Mouse (Mus musculus) MEL (cell line): ENCODE results near the gene Kcnt1. TPM values are rescaled to one million over a fixed set of nuclear protein-coding genes. Genes with fewer than 3 reads are reported as not detected.

Source experiments
- DNase-seq: peaks from one replicate; pipeline ENCODE4 v3.0.0; 2011; ENCODE audit warnings: low read depth, low spot score
- H3K27ac ChIP-seq: 2 replicates; pipeline ENCODE4 v1.5.1; 2012; ENCODE audit warnings: low read depth, mild to moderate bottlenecking, control low read depth, low read length, moderate library complexity; ENCODE audit not compliant: control insufficient read depth
- H3K27me3 ChIP-seq, 2 experiments: fragments of 150-350 bp in 1 of 2; sonication (generic) in 1 of 2; 2 replicates each; pipeline ENCODE4 v1.6.1; 2012; ENCODE audit warnings: low read length in 2 of 2, mild to moderate bottlenecking in 2 of 2, improper control_type of control experiment in 1 of 2, moderate library complexity in 1 of 2; ENCODE audit not compliant: insufficient read depth in 2 of 2, control insufficient read depth in 1 of 2
- H3K36me3 ChIP-seq, 2 experiments: 2 replicates each; pipeline ENCODE4 v1.6.1; 2012 to 2014; ENCODE audit warnings: low read length in 2 of 2, improper control_type of control experiment in 1 of 2, inconsistent platforms in 1 of 2, mild to moderate bottlenecking in 1 of 2; ENCODE audit not compliant: insufficient read depth in 2 of 2, control insufficient read depth in 1 of 2
- H3K4me1 ChIP-seq, 2 experiments: fragments of 150-350 bp in 1 of 2; sonication (generic) in 1 of 2; 2 replicates each; pipeline ENCODE4 v1.6.1; 2012; ENCODE audit warnings: low read length in 2 of 2, improper control_type of control experiment in 1 of 2, mild to moderate bottlenecking in 1 of 2; ENCODE audit not compliant: insufficient read depth in 2 of 2, control insufficient read depth in 1 of 2
- H3K4me3 ChIP-seq, 2 experiments: fragments of 150-350 bp in 1 of 2; sonication (generic) in 1 of 2; 2 replicates each; pipeline ENCODE4 v1.5.1; 2012; ENCODE audit warnings: low read depth in 2 of 2, low read length in 2 of 2, mild to moderate bottlenecking in 2 of 2, moderate library complexity in 2 of 2, control low read depth in 1 of 2, improper control_type of control experiment in 1 of 2; ENCODE audit not compliant: control insufficient read depth in 1 of 2, insufficient read depth in 1 of 2
- H3K79me2 ChIP-seq: 2 replicates; pipeline ENCODE4 v1.6.1; 2012; ENCODE audit warnings: mild to moderate bottlenecking, low read length, moderate library complexity; ENCODE audit not compliant: control insufficient read depth, poor library complexity, insufficient read depth
- H3K9ac ChIP-seq: 2 replicates; pipeline ENCODE4 v1.6.1; 2012; ENCODE audit warnings: low read depth, mild to moderate bottlenecking, control low read depth, low read length, moderate library complexity; ENCODE audit not compliant: control insufficient read depth, poor library complexity, severe bottlenecking
- H3K9me3 ChIP-seq: fragments of 150-350 bp; sonication (generic); replicated peaks from 2 replicates; pipeline ENCODE4 v1.6.1; 2012; ENCODE audit warnings: mild to moderate bottlenecking, low read length, improper control_type of control experiment, moderate library complexity; ENCODE audit not compliant: insufficient read depth
- BHLHE40 ChIP-seq: IDR thresholded peaks from 2 replicates; pipeline ENCODE4 v1.6.1; 2012; ENCODE audit warnings: low read depth, mild to moderate bottlenecking, inconsistent platforms, low read length, improper control_type of control experiment, borderline replicate concordance
- CHD2 ChIP-seq: IDR thresholded peaks from 2 replicates; pipeline ENCODE4 v1.6.1; 2011; ENCODE audit warnings: low read length, improper control_type of control experiment
- CTCF ChIP-seq, 3 experiments: IDR thresholded peaks in 2 of 3; conservative IDR thresholded peaks in 1 of 3; 2 replicates each; pipeline ENCODE4 v1.5.1; 2011 to 2012; ENCODE audit warnings: low read length in 3 of 3, low read depth in 2 of 3, mild to moderate bottlenecking in 2 of 3, improper control_type of control experiment in 1 of 3, inconsistent platforms in 1 of 3, mixed read lengths in 1 of 3, moderate library complexity in 1 of 3; ENCODE audit not compliant: control insufficient read depth in 1 of 3, insufficient read depth in 1 of 3, poor library complexity in 1 of 3, severe bottlenecking in 1 of 3
- E2F4 ChIP-seq: IDR thresholded peaks from 2 replicates; pipeline ENCODE4 v1.6.1; 2011; ENCODE audit warnings: low read depth, low read length, improper control_type of control experiment, borderline replicate concordance
- ELF1 ChIP-seq: IDR thresholded peaks from 2 replicates; pipeline ENCODE4 v1.6.1; 2014; ENCODE audit warnings: low read depth, mild to moderate bottlenecking, inconsistent platforms, low read length, improper control_type of control experiment, moderate library complexity
- ETS1 ChIP-seq: IDR thresholded peaks from 2 replicates; pipeline ENCODE4 v1.6.1; 2012; ENCODE audit warnings: low read depth, mild to moderate bottlenecking, inconsistent platforms, low read length, improper control_type of control experiment, moderate library complexity
- HCFC1 ChIP-seq: IDR thresholded peaks from 2 replicates; pipeline ENCODE4 v1.6.1; 2012; ENCODE audit warnings: low read depth, mild to moderate bottlenecking, inconsistent platforms, low read length, improper control_type of control experiment, moderate library complexity
- JUND ChIP-seq: IDR thresholded peaks from 2 replicates; pipeline ENCODE4 v1.6.1; 2011; ENCODE audit warnings: low read depth, mild to moderate bottlenecking, improper control_type of control experiment, low read length
- MAFK ChIP-seq: IDR thresholded peaks from 2 replicates; pipeline ENCODE4 v1.6.1; 2011; ENCODE audit warnings: low read depth, mild to moderate bottlenecking, low read length, improper control_type of control experiment, borderline replicate concordance
- MAX ChIP-seq: IDR thresholded peaks from 2 replicates; pipeline ENCODE4 v1.6.1; 2011; ENCODE audit warnings: low read length, improper control_type of control experiment
- MAZ ChIP-seq: IDR thresholded peaks from 2 replicates; pipeline ENCODE4 v1.6.1; 2012; ENCODE audit warnings: low read depth, mild to moderate bottlenecking, inconsistent platforms, low read length, improper control_type of control experiment
- MXI1 ChIP-seq: IDR thresholded peaks from 2 replicates; pipeline ENCODE4 v1.6.1; 2011; ENCODE audit warnings: mild to moderate bottlenecking, low read depth, low read length, improper control_type of control experiment
- MYB ChIP-seq: IDR thresholded peaks from 2 replicates; pipeline ENCODE4 v1.6.1; 2011; ENCODE audit warnings: mild to moderate bottlenecking, low read depth, low read length, improper control_type of control experiment
- MYC ChIP-seq: IDR thresholded peaks from 2 replicates; pipeline ENCODE4 v1.6.1; 2011; ENCODE audit warnings: low read depth, mild to moderate bottlenecking, low read length, improper control_type of control experiment, moderate library complexity
- NELFE ChIP-seq: IDR thresholded peaks from 2 replicates; pipeline ENCODE4 v1.6.1; 2011; ENCODE audit warnings: low read depth, low read length, improper control_type of control experiment
- POLR2A ChIP-seq, 2 experiments: IDR thresholded peaks; 2 replicates each; pipeline ENCODE4 v1.6.1; 2011 to 2012; ENCODE audit warnings: low read length in 2 of 2, mild to moderate bottlenecking in 2 of 2, control low read depth in 1 of 2, improper control_type of control experiment in 1 of 2, low read depth in 1 of 2, moderate library complexity in 1 of 2; ENCODE audit not compliant: control insufficient read depth in 1 of 2, insufficient read depth in 1 of 2, poor library complexity in 1 of 2
- POLR2AphosphoS2 ChIP-seq: IDR thresholded peaks from 2 replicates; pipeline ENCODE4 v1.6.1; 2011; ENCODE audit warnings: low read length, improper control_type of control experiment
- RCOR1 ChIP-seq: IDR thresholded peaks from 2 replicates; pipeline ENCODE4 v1.6.1; 2012; ENCODE audit warnings: low read depth, mild to moderate bottlenecking, inconsistent platforms, low read length, improper control_type of control experiment
- SMC3 ChIP-seq: IDR thresholded peaks from 2 replicates; pipeline ENCODE4 v1.6.1; 2011; ENCODE audit warnings: low read depth, low read length, improper control_type of control experiment
- TBP ChIP-seq: IDR thresholded peaks from 2 replicates; pipeline ENCODE4 v1.8.0; 2011; ENCODE audit warnings: low read depth, low read length, improper control_type of control experiment
- UBTF ChIP-seq: IDR thresholded peaks from 2 replicates; pipeline ENCODE4 v1.6.1; 2012; ENCODE audit warnings: low read depth, mild to moderate bottlenecking, inconsistent platforms, low read length, improper control_type of control experiment, moderate library complexity, borderline replicate concordance; ENCODE audit not compliant: insufficient read depth
- USF2 ChIP-seq, 2 experiments: IDR thresholded peaks; 2 replicates each; pipeline ENCODE4 v1.6.1; 2011 to 2012; ENCODE audit warnings: improper control_type of control experiment in 2 of 2, low read length in 2 of 2, borderline replicate concordance in 1 of 2, inconsistent platforms in 1 of 2, low read depth in 1 of 2, mild to moderate bottlenecking in 1 of 2; ENCODE audit not compliant: insufficient read depth in 1 of 2
- ZMIZ1 ChIP-seq: IDR thresholded peaks from 2 replicates; pipeline ENCODE4 v1.6.1; 2012; ENCODE audit warnings: low read depth, mild to moderate bottlenecking, inconsistent platforms, low read length, improper control_type of control experiment, moderate library complexity
- polyA plus RNA-seq, 2 experiments: library from polyadenylated mRNA; stranded (reverse) in 1 of 2; unstranded in 1 of 2; fragments of >175 nt in 1 of 2; fragments of >200 nt in 1 of 2; gene quantifications; 2 replicates each; pipeline versions ENCODE4 v1.2.1 to v1.2.4; 2012; ENCODE audit warnings: low replicate concordance in 2 of 2, low read depth in 1 of 2; ENCODE audit not compliant: insufficient read length in 2 of 2, insufficient read depth in 1 of 2, missing spikeins in 1 of 2
- total RNA-seq: library from RNA; depleted of rRNA; stranded (reverse); fragments of 300-350 nt; gene quantifications from 2 replicates; pipeline ENCODE4 v1.2.3, GENCODE M21; 2012

Gene Kcnt1
- total and polyA plus RNA-seq, 3 experiments, result not detected

- Histone ChIP-seq H3K79me2 (no peaks in the 10 kb centered on the region), H3K4me1 (no peaks in the 10 kb centered on the region), H3K27me3 (no peaks in the 10 kb centered on the region), H3K27ac (no peak overlapping the region), H3K4me3 (no peak overlapping the region), H3K36me3 (no peaks in the 10 kb centered on the region), H3K9ac (no peak overlapping the region), H3K9me3 (no peaks in the 10 kb centered on the region)
- TF ChIP-seq RCOR1 (no peak), ELF1 (no peak), MAX (no peak), TBP (no peak), NELFE (no peak), USF2 (IDR thresholded peaks at IDR 0.05; ENCODE audit: borderline replicate concordance in 1 of 2, insufficient read depth in 1 of 2, low read depth in 1 of 2, low read length in 2 of 2) (no peak), MAZ (no peak), ZMIZ1 (no peak), MYC (no peak), CHD2 (no peak), MXI1 (no peak), JUND (no peak), SMC3 (no peak)
- no peak for DNase-seq
Measured at GRCm38 (mm10) chr2:25909872-25910271, 46.3 kb downstream of the Kcnt1 start.

- no peak overlapping the region for H3K4me3 ChIP-seq
Measured at GRCm38 (mm10) chr2:25913247-25913646, 49.7 kb downstream of the Kcnt1 start.

GRCm38 (mm10) chr2:25914201-25914600 lies 50.7 kb downstream of the Kcnt1 start:
- no peaks in the 10 kb centered on the region for H3K36me3 ChIP-seq
- TF ChIP-seq POLR2A (IDR thresholded peaks at IDR 0.05; ENCODE audit: control insufficient read depth in 1 of 2, insufficient read depth in 1 of 2, low read depth in 1 of 2, low read length in 2 of 2, poor library complexity in 1 of 2) (no peak), POLR2AphosphoS2 (no peak), E2F4 (no peak), MAFK (no peak), TBP (no peak), RCOR1 (no peak), UBTF (no peak), BHLHE40 (no peak), MYB (no peak), ZMIZ1 (no peak), HCFC1 (no peak), ETS1 (no peak)
- TF ChIP-seq, all 39 proteins: peak for 0
- Histone ChIP-seq H3K9ac (no peak overlapping the region), H3K4me3 (no peak overlapping the region), H3K27ac (no peak overlapping the region), H3K9me3 (no peaks in the 10 kb centered on the region), H3K27me3 (no peaks in the 10 kb centered on the region), H3K79me2 (no peaks in the 10 kb centered on the region), H3K4me1 (no peaks in the 10 kb centered on the region)
- no peak for DNase-seq

More at GRCm38 (mm10) chr2:25913247-25913646, 49.7 kb downstream of the Kcnt1 start:
- Histone ChIP-seq H3K4me1 (no peaks in the 10 kb centered on the region), H3K9me3 (no peaks in the 10 kb centered on the region), H3K79me2 (no peaks in the 10 kb centered on the region), H3K9ac (no peak overlapping the region), H3K27me3 (no peaks in the 10 kb centered on the region), H3K36me3 (no peaks in the 10 kb centered on the region), H3K27ac (no peak overlapping the region)
- DNase-seq, result no peak
- TF ChIP-seq SMC3 (peak; percentile 27; the same call in 1 of the 2 replicates), CHD2 (no peak), CTCF (IDR thresholded peaks at IDR 0.05 in 2 of 3, conservative IDR thresholded peaks at IDR 0.05 in 1 of 3; ENCODE audit: control insufficient read depth in 1 of 3, insufficient read depth in 1 of 3, low read depth in 2 of 3, low read length in 3 of 3, poor library complexity in 1 of 3, severe bottlenecking in 1 of 3) (peak in 2 of 3 experiments; percentile 22; a peak in 2 of 6 replicates), ZMIZ1 (no peak)
